Mouse (Mus musculus): ENCODE data around the gene Bap1.

DNA sequence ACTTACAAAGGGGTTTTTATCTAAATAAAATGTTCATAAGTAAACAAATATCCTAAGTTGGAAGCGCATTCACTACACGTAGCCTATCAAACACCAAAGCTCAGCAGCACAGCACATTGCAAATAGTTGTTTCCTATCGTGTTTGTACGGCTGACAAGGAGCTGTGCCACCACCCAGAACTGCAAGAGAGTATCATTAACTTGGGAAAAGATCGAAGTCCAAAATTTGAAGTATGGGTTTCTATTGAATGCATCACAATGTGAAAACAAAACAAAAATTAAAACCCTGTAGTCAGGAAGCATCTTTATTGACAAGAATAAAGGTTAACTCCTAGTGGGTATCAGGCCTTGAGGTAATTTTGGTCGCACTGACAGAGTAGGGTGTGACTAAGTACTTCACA lies 2.9 kb upstream of the Bap1 start:
- TF ChIP-seq CTCF (IDR thresholded peaks at IDR 0.05; ENCODE audit: extremely low read depth, insufficient read depth, low read length) (no peak), POLR2A (IDR thresholded peaks at IDR 0.05; ENCODE audit: extremely low read depth, insufficient read depth, low read length) (no peak)

Data from cortical plate, adult 2 months (tissue).